Mouse (Mus musculus): ENCODE data around the gene Ggt6.

DNA sequence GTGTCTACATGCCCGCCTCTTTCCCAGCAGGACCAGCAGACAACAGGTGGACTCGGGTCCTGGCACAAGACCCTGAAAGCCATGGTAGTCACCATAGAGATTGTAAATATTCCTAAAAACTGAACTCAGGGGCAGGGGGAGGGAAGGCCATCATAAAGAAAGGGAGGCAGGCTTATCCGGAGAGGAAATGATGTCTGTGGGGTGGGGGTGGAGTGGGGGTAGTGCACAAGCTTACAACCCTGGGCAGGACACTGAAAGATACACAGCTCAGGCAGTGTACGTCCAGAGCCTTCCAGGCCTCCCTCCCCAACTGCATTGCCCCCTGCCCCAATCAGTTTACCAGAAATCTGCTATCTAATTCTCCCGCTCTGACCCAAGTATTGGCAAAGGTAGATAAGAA is 51.8 kb downstream of the Ggt6 start:
- TF ChIP-seq CTCF (IDR thresholded peaks at IDR 0.05; ENCODE audit: low read depth) (no peak), EP300 (IDR thresholded peaks at IDR 0.05; ENCODE audit: low read depth) (no peak)

Data from heart, postnatal 0 days (tissue).